Mouse (Mus musculus) myocyte (in vitro differentiated cells): ENCODE measurements around the gene Gm5108.

Source experiments
- E2F4 ChIP-seq: IDR thresholded peaks from one replicate; pipeline ENCODE4 v1.6.1; 2011; ENCODE audit warnings: mild to moderate bottlenecking, control low read depth, moderate library complexity; ENCODE audit not compliant: insufficient read depth
- POLR2A ChIP-seq: IDR thresholded peaks from one replicate; pipeline ENCODE4 v1.6.1; 2011; ENCODE audit warnings: low read depth, mild to moderate bottlenecking, control low read depth, moderate library complexity; ENCODE audit not compliant: insufficient read length
- POLR2AphosphoS2 ChIP-seq: IDR thresholded peaks from one replicate; pipeline ENCODE4 v1.6.1; 2011; ENCODE audit warnings: low read depth, control low read depth; ENCODE audit not compliant: insufficient read length
- SRF ChIP-seq: IDR thresholded peaks from one replicate; pipeline ENCODE4 v1.6.1; 2011; ENCODE audit warnings: low read depth; ENCODE audit not compliant: control insufficient read depth, insufficient read length
- TCF12 ChIP-seq: IDR thresholded peaks from one replicate; pipeline ENCODE4 v1.6.1; 2011; ENCODE audit warnings: mild to moderate bottlenecking, control low read depth; ENCODE audit not compliant: poor library complexity, insufficient read depth, severe bottlenecking
- USF1 ChIP-seq: IDR thresholded peaks from one replicate; pipeline ENCODE4 v1.6.1; 2011; ENCODE audit warnings: low read depth, mild to moderate bottlenecking, control low read depth, moderate library complexity

- TF ChIP-seq POLR2A (no peak), TCF12 (no peak), USF1 (no peak), E2F4 (no peak), POLR2AphosphoS2 (no peak), SRF (no peak)
Observed at GRCm38 (mm10) chr5:67961708-67962629, 20.5 kb downstream of the Gm5108 start.
